Mouse (Mus musculus): ENCODE data around the gene Kif18b.

Gene Kif18b

DNA sequence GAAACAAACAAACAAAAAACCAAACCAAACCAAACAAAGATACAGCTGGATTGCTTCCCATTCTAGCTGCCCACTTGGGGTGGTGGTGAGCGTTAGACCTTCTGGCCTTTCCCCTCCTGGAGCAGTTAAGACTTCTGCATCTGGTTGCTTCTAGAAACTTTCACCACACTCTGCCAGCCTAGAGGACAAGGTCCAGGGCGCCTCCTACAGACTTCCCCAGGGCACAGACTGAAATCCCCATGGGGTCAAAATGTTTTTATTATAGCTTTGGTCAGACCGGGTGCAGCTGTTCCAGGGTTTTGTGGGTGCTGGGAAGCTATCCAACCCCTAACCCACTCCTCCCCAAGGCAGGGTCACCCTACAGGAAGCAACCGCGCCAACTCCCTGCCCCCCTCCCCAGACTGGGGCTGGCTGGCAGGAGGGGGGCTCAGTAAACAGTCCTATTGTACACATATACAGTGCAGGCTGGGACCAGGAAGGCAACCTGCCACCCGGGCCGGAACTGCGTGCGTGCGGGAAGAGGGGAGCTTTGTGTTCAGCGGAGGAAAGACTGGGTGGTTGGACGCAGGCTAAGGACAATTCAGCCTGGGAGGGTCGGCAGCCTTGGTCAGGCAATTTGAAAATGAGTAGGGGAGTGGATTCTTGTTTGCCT lies 14.2 kb upstream of the Kif18b start:
- no peak for DNase-seq (ENCODE audit: low read depth, low spot score)

DNA sequence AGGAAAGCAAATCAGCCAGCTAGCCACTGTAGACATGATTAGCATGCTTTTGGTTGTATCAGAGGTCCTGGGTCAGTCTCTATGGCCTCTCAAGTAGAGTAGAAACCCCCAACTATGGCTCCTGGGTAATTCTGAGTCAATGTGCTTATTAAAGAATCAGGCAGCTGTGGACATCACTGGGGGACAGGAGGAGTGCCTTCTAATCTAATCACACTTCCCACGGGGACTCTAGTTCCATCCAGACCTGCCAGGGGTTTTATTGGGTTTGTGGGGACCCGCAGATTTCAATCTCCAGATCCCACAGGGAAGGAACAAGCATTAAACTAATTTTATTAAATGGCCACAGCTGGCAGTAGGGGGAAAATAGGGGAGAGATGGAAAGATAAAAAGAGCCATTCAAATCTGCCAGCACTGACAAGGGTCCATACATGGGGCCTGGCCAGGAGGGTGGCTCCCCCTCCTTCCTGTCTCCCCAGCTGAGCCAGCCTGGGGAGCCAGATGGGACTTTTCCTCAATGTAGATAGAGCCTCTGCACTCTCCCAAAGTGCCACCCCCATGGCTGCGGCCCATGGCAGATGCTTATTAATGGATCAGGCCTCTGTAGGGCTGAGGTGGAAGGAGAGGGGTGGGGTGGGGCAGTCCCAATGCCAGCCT lies 12.7 kb upstream of the Kif18b start:
- DNase-seq (ENCODE audit: low read depth, low spot score), result no peak

DNA sequence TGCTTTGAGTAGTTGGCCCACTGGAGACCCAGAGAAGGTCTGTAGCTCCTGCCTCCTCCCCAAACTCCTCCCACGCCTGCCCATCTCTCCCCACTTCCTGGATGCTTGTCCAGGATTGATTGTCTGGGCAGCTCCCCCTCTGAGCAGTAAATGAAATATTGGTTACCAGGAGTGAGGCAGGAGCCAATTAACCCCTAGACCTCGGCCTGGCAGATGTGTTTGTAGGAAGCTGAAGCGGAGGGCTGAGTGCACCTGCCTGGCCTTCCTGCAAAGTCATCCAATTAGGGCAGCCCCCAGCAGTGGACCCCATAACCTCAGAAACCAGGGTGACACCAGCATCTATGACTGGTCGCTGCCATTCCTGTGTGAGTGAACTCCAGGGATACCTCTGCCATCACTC lies 11.3 kb upstream of the Kif18b start:
- no peak for DNase-seq (ENCODE audit: low read depth, low spot score)

DNA sequence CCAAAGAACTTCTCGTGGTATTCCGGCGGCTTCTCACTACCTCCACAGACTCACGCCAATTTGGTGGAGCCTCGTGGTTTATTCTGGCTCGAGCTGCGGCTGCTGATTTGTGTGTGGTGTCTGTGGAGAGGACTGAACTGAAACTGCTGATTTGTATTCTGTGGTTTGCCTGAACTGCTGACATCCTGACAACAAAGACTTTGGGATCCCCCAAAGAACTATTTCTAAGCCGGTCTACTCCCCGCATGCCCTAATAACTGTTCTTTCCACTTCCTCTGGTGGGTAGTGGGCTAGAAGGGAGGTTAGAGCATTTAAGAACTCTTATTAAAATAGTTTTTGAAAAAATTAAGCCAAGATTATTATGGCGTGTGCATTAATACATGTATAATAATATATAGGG lies 5.7 kb upstream of the Kif18b start:
- DNase-seq (ENCODE audit: low read depth, low spot score), result no peak

DNA sequence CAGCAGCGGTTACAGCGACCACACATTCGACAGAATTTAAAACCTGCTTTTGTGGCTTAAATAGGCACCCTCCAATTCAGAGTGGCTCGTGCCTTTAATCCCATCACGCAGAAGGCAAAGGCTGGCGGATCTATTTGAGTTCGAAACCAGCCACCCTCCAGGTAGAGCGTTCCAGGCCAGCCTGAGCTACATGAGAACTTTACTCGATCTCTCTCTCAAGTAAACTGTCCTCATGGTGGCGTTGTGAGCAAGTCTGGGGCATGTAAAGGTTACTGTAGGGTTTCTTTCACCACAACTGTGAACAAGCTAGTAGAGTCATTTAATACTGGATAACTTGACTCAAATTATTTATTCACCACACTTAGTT lies 410 bp upstream of the Kif18b start:
- no peak for DNase-seq (ENCODE audit: low read depth, low spot score)

DNA sequence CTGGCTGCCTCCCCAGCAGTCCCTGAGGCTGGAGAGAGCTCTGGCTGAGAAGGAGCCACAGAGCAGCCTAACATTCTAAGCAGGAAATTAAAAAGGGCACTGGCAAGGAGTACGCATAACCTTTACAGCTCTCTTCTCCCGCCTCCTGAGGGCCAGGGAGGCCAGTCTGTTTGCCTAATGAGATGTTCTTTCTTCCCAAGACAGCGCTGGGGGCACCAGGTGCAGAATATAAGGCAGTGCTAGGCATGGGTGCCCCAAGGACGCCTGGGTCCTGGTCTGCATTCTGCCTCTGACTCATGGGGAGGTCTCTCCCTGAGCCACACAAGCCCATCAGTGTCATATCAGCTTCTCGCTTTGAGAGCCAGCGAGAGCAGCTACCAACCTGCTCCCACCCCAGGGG lies 3.4 kb downstream of the Kif18b start:
- DNase-seq (ENCODE audit: low read depth, low spot score), result no peak

DNA sequence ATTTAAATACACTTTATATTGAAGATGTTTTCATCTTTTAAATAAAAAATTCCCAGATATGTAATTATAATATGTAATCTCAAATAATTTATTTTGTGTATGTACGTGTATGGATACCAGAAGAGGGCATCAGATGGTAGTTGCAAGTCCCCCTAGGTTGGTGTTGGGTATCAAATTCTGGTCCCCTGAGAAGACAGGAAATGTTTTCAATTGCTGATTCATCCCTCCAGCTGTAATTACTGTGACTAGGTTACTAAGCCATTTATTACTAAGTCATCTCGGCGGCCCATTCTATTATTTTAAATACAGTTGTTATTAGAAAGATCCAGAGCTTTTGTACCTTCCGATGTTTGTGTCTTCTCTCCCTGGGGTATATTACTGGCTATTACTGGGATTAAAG lies 6.8 kb downstream of the Kif18b start:
- DNase-seq (ENCODE audit: low read depth, low spot score), result no peak

DNA sequence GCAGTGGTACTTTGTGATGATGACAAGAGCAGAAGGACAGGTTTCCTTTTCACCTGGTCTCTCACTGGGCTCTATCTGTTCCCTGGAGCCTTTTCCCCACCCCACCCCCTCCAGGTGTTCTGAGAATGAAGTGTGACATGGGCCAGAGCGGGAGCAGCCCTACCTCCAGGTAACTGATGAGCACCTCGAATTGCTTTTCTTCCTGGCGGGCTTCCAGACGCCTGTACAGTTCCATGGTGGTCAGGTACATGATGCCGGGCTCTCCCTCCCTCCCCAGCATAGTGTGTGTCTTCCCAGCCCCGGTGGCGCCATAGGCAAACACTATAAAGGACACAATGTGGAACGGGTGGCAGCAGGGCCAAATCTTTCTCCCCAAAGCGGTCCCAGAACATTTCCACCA lies 9.5 kb downstream of the Kif18b start:
- no peak for DNase-seq (ENCODE audit: low read depth, low spot score)

DNA sequence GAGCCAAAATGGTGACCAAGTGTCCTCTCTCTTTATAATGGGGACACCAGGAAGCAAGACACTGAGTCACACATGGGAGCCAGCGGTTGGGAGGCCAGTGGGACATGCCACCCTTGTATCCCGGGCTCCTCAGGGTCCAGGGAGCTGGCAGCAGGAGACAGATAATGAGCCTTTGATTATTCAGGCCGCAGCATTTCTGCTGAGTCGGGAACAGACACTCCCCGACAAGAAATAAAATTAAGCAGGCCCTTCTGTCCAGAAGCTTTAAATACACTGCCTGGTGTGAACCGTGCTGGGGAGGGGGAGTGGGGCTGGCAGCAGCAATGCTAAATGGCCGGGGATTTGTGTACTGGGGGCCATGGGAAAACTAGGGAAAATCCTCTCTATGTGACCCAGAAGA lies 13.5 kb downstream of the Kif18b start:
- DNase-seq (ENCODE audit: low read depth, low spot score), result no peak

DNA sequence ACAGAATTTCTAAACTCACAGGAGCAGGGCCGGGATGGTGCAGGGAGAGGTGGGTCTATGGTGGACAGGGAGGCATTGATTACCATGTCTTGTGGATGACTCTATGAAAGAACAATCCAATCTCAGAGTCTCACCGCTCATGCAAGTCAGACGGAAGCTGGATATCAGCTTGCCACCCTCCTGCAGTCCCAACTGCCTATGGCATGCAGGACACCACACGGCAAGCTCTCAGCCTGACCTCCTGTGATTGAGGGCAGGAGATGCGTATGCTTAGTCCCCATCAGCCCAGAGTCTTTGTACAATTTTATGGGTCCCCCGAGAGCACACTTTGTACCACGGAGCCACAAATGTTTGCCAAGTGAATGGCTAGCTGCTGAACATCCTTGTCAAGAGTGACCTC lies 21.3 kb downstream of the Kif18b start:
- no peak for DNase-seq (ENCODE audit: low read depth, low spot score)

DNA sequence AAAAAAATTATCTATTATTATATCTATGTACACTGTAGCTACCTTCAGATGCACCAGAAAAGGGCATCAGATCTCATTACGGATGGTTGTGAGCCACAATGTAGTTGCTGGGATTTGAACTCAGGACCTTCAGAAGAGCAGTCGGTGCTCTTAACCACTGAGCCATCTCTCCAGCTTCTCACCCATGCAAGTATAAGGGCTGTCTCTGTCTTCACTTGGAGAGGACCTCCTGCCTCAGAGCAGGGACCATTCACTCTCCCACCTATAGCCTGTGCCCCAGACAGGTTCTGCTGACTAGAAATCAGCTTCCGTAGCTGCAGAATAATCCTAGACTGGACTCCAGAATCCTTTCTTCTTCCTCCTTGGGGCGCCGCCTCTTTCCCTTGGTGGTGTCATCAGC lies 22.8 kb downstream of the Kif18b start:
- no peak for DNase-seq (ENCODE audit: low read depth, low spot score)

DNA sequence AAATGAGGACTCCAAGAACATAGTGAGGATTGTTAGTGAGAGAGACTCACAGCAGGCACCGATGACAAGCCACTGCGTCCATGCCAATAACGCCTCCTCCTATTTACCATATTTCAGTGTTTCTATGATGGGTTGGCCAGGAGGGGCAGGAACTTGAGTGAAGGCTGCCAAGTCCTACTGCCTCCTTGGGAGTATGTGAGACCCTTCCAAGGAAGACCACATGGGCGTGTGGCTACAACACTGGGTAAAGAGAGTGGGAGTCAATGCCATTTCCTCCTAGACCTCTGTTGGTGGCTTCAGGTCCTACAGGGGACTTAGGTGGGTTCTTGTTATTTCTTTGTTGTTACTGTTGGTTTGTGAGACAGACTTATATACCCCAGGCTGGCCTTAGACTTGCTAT lies 23.7 kb downstream of the Kif18b start:
- DNase-seq (ENCODE audit: low read depth, low spot score), result no peak

DNA sequence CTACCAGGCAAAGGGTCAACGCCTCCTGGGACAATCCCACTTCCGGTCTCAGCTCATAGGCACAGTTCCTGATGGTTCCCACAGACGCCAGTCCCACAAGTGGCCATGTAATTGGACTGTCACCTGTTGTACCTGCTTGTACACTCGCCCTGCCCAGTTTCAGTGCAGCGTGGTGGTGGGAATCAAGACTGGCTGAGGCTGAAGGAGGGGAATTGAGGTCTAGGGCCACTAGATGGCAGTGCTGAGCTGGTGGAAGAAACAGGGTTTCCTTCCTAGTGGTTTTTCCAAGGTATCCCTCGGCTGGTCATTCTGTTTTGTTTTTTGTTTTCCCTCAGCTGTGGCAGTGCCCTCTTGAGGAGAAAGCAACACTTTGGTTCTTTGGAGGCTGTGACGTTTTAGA lies 24.2 kb downstream of the Kif18b start, which contains the start of gene Gfap:
Gfap (minus strand) TSS at position 150 of the 400 bp plus-strand sequence.
- DNase-seq (ENCODE audit: low read depth, low spot score), result peak; percentile 39

DNA sequence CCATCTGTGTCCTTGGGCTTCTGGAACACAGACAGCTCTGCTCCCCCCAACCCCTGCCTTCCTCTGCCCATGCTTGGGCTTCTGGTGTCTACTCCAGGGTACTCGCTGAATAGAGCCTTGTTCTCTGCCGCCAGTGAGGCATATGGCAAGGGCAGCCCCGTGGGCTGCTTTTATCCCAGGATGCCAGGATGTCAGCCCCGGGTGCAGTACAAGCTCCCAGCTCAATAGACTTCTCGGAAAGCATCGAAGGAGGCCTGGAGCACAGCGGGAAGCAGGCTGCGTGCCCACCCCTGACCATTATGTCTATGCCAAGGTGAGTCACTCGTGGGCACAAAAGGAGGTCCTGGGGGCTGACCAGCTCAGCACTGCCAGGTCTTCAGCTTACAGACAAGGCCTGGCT lies 26.5 kb downstream of the Kif18b start:
- no peak for DNase-seq (ENCODE audit: low read depth, low spot score)

DNA sequence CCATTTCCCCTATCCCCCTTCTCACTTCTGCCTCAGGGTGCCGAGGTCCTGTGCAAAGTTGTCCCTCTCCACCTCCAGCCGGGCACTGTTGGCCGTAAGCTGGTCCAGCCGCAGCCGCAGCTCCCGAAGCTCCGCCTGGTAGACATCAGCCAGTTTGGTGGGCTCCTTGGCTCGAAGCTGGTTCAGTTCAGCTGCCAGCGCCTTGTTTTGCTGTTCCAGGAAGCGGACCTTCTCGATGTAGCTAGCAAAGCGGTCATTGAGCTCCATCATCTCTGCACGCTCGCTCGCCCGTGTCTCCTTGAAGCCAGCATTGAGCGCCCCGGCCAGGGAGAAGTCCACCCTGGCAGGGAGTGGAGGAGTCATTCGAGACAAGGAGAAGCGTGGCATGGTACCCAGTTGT lies 28.3 kb downstream of the Kif18b start:
- DNase-seq (ENCODE audit: low read depth, low spot score), result no peak

DNA sequence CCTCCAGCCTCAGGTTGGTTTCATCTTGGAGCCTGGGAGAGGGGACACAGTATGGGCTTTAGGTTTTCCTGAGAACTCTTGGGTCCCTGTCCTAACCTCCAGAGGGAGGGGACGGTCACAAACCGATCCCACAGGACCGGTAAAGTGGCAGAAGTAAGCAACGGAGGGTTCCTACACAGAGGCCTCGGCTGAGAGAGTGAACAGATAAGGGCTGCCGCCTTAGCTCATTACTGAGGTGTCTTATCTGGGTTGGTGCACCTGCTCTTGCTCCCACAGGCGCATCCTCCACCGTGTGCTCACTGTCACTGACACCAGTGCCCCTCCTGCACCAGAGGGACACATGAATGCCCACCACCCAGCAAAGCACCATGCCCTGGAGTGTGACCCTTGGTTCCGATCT lies 29.1 kb downstream of the Kif18b start:
- no peak for DNase-seq (ENCODE audit: low read depth, low spot score)

DNA sequence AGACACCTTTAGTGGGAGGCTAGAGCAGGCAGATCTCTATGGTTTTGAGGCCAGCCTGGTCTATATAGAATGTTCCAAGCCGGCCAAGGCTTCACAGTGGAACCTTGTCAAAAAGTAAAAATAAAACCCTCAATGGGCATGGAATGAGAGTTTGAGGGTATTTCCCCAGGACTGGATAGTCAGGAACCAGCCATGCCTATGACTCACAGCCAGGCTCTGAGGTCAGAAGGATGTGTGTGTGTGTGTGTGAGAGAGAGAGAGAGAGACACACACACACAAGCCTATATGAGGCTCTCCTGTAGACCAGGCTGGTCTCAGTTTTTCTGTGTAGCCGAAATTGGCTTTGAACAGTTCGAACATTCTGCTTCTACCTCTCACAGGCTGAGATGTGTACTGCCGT lies 30.2 kb downstream of the Kif18b start:
- no peak for DNase-seq (ENCODE audit: low read depth, low spot score)

DNA sequence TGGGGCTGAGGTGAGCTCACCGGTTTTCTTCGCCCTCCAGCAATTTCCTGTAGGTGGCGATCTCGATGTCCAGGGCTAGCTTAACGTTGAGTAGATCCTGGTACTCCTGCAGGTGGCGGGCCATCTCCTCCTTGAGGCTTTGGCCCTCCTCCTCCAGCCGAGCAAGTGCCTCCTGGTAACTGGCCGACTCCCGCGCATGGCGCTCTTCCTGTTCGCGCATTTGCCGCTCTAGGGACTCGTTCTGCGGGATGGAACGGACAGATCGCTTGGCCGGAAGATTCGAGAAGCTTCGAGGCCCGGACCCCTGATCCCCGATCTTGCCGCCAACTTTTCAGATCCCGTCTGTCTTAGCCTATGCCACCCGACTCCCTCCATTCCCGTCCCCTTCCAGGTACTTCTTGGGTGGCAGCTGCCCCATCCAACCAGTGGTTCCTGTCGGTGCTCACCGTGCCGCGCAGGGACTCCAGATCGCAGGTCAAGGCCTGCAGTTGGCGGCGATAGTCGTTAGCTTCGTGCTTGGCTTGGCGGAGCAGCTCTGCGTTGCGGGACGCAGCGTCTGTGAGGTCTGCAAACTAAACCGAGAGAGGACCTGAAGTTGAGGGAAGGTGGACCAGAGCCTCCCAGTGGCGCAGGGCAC lies 31.8 kb downstream of the Kif18b start:
- DNase-seq (ENCODE audit: low read depth, low spot score), result no peak

DNA sequence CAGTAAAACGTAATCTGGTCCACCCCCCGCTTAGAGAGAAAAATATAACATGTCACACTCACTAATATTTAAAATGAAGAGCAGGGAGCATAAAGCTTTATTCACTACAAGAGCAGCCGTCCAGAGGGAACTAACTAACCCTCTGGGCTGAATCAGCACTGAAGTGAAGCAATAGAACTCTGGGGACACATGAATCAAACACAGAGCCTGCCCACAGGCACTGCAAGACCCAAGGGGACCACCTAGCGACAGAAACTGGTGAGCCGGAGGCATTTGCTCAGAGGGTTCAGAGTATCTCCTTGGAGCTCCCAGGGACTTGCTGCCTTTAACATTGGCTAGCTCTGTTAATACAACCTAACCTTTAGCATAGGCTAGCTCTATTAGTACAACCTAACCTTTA lies 34.8 kb downstream of the Kif18b start:
- DNase-seq (ENCODE audit: low read depth, low spot score), result no peak

DNA sequence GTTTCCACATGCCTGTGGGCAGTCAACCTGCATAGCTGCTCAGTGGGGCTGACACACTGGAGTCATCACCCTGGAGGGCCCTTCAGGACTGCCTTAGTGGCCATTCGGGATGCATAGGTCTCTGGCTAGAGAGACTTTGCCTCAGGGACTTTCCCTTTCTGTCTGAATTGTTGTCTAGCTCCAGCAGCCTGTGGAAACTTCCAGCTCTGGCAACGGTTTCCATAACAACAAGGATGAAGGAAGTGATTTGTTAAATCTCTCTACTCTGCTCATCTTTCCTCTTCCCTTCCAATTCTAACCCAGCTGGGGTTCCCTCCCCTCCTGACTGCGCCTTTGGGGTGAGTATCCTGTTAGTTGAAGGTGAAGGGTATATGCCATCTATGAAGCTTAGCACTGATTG lies 36.8 kb downstream of the Kif18b start:
- no peak for DNase-seq (ENCODE audit: low read depth, low spot score)

DNA sequence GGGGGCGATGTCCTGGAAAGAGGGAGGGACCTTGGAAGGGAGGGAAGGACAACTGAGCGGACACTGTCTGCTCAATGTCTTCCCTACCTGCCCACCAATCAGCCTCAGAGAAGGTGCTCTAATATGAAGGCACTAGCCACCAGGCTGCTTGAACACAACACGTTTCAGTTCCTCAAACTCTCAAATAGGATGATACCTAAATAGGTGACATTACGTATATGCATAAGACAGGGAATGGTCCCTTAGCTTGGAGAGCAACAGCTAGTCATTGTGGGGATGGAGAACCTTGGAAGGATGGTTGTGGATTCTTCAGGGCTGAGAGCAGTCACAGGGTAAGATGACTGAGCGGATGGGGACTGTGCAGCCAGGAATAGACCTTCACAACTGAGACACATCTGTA lies 37.5 kb downstream of the Kif18b start:
- DNase-seq (ENCODE audit: low read depth, low spot score), result no peak

DNA sequence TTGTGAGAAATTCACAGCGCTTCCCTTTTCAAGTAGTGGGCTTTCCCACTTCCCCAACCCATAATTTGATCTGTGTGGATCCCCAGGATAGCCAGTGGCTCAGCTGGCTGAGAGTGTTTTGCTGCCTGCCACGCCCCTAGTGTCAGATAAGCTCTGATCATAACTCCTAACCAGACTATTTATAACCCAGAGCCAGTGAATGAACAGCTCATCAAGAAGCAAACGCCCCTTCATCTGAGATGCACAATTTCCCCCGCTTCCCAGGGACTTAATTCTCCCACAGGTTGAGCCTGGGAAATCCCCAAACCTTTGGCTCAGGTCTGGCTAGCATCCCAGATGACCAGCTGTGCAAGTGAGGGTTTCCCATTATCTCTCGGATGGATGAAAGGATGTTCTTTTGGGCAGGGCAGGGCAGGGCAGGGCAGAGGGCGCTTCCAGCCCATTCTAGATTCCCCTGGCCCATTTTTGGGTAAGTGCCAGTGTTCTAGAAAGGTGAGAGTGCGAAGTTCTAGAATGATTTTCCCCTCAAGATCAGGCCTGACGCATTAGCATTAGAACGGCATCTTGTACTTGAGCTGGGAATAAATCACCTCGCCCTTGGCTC lies 40.2 kb downstream of the Kif18b start, which contains the start of gene Fam187a:
Fam187a (plus strand) TSS at position 554 of the 604 bp plus-strand sequence.
- no peak for DNase-seq (ENCODE audit: low read depth, low spot score)

Data from telencephalon, adult 2 months (tissue).